Mouse (Mus musculus) frontal cortex, postnatal 14 days (tissue): ENCODE results near the gene Dock8.
"Not testable (repeated sequence)": the region's sequence is repeated elsewhere in the genome, so short reads cannot be mapped to it uniquely, and the experiment has no call there.

Experiments
- DNase-seq, 2 experiments: peaks; one replicate each; pipeline ENCODE4 v3.0.0; 2022; ENCODE audit warnings: low spot score in 2 of 2

Gene Dock8

GRCm38 (mm10) chr19:24998561-24998960 lies 773 bp upstream of the Dock8 start:
- no peak for DNase-seq

DNA sequence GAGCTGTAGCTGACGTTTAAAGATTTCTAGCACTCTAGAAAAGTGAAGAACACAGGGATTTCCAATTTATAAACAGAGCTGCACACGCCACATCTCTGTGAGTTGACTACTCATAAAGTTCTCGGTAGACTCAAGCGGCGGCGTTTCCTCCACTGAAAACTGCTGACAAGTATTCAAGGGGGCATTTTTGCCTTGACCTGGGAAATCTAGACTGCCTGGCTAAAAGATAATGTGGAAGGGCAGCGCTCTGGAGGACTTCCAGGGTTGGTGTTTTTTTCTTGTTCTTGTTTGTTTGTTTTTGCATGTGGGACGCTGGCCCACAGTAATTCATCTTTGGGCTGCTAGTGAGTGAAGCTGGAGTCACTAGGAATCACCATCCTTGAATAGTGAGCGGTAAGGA lies 819 bp downstream of the Dock8 start:
- no peak for DNase-seq

- DNase-seq: no peak
These were observed 2.7 kb downstream of the Dock8 start for GRCm38 (mm10) chr19:25002032-25002431.

DNA sequence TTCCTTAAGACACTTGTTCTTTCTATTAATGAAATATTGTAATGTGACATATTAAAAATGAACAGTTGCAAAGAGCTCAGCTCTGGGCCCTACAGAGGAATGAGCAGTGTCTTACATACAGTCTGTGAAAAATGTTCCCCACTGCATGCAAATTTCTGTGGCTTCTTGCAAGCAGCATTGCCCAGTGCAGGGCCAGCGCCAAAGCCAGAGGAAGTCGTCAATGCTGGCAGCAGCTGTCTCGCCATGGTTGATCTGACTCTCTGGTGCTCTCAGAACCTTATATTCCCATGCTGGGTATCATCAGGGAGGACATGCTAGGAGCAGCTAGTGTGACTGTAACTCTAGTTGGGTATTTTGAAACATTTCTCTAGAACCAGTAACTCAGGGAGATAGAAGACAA lies 3.5 kb downstream of the Dock8 start:
- no peak for DNase-seq

DNA sequence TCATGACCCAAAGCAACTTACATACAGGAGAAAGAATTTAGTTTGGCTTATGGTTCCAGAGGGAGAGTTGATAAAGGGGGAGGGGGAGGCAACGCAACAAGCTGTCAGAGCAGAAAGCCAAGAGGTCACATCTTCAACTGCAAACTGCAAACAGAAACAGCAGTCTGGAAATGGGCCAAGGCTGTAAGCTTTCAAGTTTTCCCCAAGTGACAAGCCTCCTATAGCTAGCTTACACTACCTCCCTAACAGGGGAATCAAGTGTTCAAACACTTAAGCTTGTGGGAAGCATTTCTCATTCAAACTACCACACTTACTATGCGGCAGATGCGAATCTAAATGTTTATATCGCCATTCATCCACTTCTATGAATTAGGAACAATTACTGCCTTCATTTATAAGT lies 4.5 kb downstream of the Dock8 start:
- DNase-seq: no peak

GRCm38 (mm10) chr19:25006686-25007085 lies 7.4 kb downstream of the Dock8 start:
- no peak for DNase-seq

DNA sequence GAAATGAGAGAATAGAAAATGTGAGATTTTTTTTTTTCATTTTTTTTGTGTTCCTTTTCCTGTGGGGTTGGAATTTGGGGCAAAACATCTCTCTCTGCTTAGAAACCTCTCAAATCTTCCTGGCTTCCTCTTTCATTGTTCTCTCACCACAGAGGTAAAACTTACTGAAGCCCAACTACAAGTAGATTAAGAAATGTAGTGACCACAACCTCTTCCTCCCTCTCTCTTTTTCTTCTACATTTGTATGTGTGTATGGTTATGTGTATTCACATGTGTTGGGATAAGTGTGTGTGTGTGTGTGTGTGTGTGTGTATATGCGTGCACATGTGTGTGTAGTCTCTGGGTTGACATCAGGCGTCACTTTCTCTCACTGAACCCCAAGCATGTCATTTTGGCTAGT lies 9.2 kb downstream of the Dock8 start:
- no peak for DNase-seq

GRCm38 (mm10) chr19:25022766-25023165 lies 23.4 kb downstream of the Dock8 start:
- no peak for DNase-seq

DNA sequence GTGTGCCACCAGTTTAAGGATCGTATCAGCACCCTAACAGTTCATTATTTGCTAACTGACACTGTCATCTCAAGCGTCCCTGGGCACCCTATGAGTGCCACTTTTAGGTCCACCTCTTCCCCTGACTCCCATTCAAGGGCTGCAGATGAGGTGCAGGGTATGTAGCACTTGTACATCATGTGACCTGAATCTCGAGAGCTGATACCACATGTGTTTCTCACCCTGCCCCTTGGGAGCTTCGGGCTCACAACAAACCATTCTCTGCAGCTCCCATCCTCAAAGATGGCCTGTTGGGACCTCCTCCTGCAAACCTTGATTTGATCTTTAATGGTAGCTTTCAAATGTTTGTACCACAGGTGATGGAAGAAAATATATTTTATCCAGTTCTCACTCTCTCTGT lies 32.4 kb downstream of the Dock8 start:
- DNase-seq: no peak

GRCm38 (mm10) chr19:25033008-25033407 lies 33.7 kb downstream of the Dock8 start:
- DNase-seq: not testable (repeated sequence)

DNA sequence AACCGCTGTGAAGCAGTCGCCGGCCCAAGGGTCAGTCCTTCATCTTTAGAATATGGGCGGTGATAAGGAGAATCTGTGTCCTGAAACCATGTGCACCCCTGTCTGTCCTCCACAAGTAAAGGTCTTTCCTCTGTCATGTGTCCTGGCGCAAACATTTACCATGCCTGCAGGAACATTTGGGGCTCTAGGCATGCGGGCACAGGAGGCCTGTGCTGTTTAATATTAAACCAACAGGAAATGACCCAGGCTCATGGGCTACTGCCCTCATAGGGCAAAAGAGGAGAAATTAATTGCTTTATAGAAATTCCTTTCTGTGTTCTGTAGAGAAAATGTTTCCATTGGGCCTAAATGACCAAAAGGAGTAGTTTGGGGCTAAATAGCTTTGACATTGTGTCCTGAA lies 36.5 kb downstream of the Dock8 start:
- no peak for DNase-seq

DNA sequence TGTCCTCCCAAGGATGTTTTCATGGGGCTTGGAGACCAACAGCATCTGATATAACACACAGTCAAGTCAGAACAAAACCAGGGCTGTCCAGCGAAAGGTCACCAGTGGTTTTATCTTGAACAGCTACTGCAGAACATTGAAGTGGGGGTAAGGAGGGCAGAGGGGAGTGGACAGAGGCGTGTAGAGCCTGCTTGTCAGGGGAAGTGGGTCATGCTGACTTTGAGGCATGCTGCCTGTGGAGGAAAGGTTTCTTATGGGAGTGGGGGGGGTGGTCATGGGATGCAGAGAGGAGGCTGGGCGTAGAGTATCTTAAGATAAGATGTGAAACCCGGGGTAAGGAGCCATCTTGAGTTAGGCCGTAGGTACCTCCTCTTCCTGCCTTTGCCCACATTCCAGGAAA lies 37.5 kb downstream of the Dock8 start:
- no peak for DNase-seq

- no peak for DNase-seq
These were observed 37.9 kb downstream of the Dock8 start for GRCm38 (mm10) chr19:25037249-25037648.

DNA sequence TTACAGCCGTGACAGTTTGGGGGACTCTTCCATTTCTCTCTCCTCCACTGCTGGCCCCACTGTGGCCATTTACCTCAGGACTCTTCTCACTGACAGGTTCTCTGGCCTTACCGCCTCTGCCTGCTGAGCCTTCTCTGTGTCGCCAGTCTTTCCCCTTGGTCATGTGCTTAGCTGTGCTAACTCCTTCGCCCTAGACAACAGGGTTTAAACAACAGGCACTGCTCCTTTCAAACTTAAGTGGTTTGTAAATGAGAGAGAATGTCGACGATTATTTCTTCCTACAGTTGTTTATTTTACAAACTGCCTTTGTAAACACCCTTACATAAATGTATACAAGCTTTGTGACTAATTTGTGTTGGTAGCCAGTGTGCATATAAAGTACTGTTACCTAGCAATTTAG lies 39.0 kb downstream of the Dock8 start:
- DNase-seq: no peak

- no peak for DNase-seq
These were observed 41.9 kb downstream of the Dock8 start for GRCm38 (mm10) chr19:25041209-25041608.

GRCm38 (mm10) chr19:25042973-25043372 lies 43.6 kb downstream of the Dock8 start:
- no peak for DNase-seq

- no peak for DNase-seq
These were observed 44.7 kb downstream of the Dock8 start for GRCm38 (mm10) chr19:25044057-25044456.

DNA sequence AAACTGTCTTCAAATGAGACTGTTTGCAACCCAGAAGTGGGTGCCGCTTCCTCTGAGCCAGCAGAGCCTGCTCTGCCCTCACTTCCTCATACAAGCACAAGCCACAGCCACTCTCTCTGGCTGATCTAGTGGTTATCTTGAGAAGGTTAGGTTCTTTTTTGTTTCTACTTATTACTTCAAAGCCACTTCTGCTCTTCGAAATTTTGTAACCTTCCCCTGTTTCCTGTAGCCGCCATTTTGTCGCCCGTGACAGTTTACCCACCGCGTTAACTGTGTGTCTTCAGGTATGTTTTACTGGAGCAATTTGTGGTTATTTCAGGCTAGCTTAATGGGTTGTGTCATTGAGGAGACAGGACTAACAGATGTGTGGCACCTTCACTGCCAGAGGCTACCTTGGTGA lies 53.0 kb downstream of the Dock8 start:
- DNase-seq: no peak

GRCm38 (mm10) chr19:25053152-25053551 lies 53.8 kb downstream of the Dock8 start:
- no peak for DNase-seq

DNA sequence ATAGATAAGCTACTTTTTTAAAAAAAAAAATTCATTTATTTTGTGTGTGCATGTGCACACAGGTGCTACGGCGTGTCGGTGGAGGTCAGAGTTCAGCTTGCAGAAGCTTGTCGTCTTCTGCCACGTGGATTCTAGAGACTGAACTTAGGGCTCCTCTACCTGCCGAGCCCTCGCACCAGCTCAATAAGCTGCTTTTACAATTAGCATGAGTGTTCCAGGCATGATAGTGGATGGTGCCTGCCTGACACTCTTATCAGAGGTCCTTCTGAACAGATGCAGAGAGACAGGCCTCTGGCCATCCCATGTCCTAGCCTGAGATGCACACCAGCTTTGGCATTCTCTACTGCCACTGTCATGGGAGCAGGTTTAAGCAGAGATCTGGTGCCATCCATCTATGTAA lies 55.7 kb downstream of the Dock8 start:
- DNase-seq: no peak

GRCm38 (mm10) chr19:25055559-25055958 lies 56.2 kb downstream of the Dock8 start:
- no peak for DNase-seq

- DNase-seq: no peak
These were observed 56.9 kb downstream of the Dock8 start for GRCm38 (mm10) chr19:25056224-25056623.

DNA sequence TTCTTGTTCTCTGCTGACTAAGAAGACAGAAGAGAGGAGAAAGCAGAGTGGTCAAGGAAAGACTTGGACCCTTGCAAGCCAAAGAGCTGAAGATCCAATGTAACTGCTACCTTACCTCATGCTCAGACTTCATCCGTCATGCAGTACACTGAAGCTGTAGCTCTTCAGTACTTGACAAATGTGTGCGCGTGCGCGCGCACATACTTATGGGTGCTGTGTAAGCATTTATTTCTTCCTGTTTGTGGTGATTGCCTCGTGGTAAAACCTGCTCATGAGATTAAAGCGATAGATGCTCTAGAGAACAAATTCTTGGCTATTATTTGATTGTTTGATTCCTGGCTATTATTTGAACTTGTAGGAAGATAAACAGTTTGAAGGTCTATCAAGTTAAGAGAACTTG lies 58.5 kb downstream of the Dock8 start:
- no peak for DNase-seq

DNA sequence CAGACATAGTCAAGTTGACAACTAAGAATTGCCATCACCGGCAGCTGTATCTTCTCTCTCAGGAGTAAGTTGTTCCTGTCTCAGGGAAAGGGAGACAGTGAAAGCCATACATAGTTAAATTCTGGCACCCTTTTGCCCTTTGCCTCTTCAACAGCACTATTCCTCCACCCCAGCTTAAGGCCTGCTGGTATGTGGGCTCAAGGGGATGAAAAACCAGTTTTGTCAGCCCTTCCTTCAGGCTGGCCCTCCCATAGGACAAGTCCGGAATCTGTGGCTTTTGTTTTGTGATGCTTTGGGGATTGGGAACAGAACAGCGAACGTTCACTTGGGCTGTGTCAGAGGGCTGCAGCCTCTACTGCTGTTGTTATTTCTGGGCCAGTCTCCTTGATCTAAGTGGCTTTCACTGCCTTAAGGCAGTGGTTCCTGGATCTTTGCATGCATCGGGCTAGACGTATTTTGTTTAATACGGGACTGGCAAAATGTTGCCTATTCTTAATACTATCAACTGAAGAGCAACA lies 60.6 kb downstream of the Dock8 start:
- DNase-seq: no peak

DNA sequence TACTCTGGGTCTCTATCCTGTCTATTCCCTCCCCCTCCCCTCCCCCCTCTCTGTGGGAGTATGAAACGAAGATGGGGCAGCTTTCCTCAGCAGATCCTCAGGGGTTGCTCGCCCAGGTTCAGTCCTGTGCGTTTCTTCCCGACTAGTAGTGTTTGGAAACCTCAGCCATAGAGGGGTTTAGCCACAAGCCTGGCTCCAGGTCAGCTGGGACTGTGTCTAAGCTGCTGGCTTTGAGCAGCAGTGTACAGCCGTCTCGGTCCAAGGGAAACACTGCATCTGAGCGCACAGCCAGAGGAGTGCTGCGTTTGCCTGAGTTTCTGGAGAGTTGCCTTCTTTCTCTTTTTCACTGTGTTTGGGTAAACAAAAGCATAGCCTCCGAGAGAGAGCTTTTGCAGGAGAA lies 61.0 kb downstream of the Dock8 start:
- no peak for DNase-seq
